Mouse (Mus musculus) neural tube, embryonic 14.5 days (tissue): Measurements from ENCODE around the gene Ap1s3. TPM values are rescaled to one million over a fixed set of nuclear protein-coding genes. Genes with fewer than 3 reads are reported as not detected.
"Not testable (repeated sequence)": the region's sequence is repeated elsewhere in the genome, so short reads cannot be mapped to it uniquely, and the experiment has no call there.

Experiments
- ATAC-seq: fragments of 200-750 bp; cut with Nextera tagmentation; 2 replicates; pipeline ENCODE4 v1.8.0; 2017; ENCODE audit warnings: low read depth, mild to moderate bottlenecking, moderate TSS enrichment, moderate library complexity
- H3K27ac ChIP-seq: fragments of 300-500 bp; sonication (generic); 2 replicates; pipeline ENCODE4 v1.5.1; 2014; ENCODE audit warnings: low read depth, mild to moderate bottlenecking, control low read depth, low read length, moderate library complexity, mixed read lengths
- H3K27me3 ChIP-seq: fragments of 300-500 bp; sonication (generic); 2 replicates; pipeline ENCODE4 v1.6.1; 2014; ENCODE audit warnings: low read length; ENCODE audit not compliant: control insufficient read depth, insufficient read depth
- H3K36me3 ChIP-seq: fragments of 300-500 bp; sonication (generic); 2 replicates; pipeline ENCODE4 v1.6.1; 2014; ENCODE audit warnings: low read length, mixed read lengths; ENCODE audit not compliant: control insufficient read depth, insufficient read depth
- H3K4me1 ChIP-seq: fragments of 300-500 bp; sonication (generic); 2 replicates; pipeline ENCODE4 v1.6.1; 2014; ENCODE audit warnings: low read length; ENCODE audit not compliant: control insufficient read depth, insufficient read depth
- H3K4me2 ChIP-seq: fragments of 300-500 bp; sonication (generic); 2 replicates; pipeline ENCODE4 v1.6.1; 2014; ENCODE audit warnings: mild to moderate bottlenecking, low read depth, low read length, control low read depth
- H3K4me3 ChIP-seq: fragments of 300-500 bp; sonication (generic); 2 replicates; pipeline ENCODE4 v1.5.1; 2014; ENCODE audit warnings: low read depth, low read length, control low read depth, mixed read lengths
- H3K9ac ChIP-seq: fragments of 300-500 bp; sonication (generic); replicated peaks from 2 replicates; pipeline ENCODE4 v1.6.1; 2014; ENCODE audit warnings: low read depth, mild to moderate bottlenecking, control low read depth, low read length, mixed read lengths
- H3K9me3 ChIP-seq: fragments of 300-500 bp; sonication (generic); 2 replicates; pipeline ENCODE4 v1.6.1; 2016; ENCODE audit warnings: low read length; ENCODE audit not compliant: control insufficient read depth
- WGBS: fragments of 180-500 bp; shearing (Covaris S2); extraction: QIAGEN DNeasy Blood & Tissue Kit; methylation state at CpG from one replicate; pipeline ENCODE4 v1.1.7; 2014; 5-methylcytosine and 5-hydroxymethylcytosine counted together
- polyA plus RNA-seq: library from polyadenylated mRNA; unstranded; fragments of >200 nt; fragmentation: Nextera tagmentation; extraction: Ambion mirVana; gene quantifications from 2 replicates; pipeline ENCODE4 v1.2.1, GENCODE M21; 2014

The Ap1s3 gene
- polyA plus RNA-seq, 1 experiment from 2014 or later, result 0.29 TPM

GRCm38 (mm10) chr1:79626140-79626539 is 45.6 kb downstream of the Ap1s3 start:
- H3K4me1 ChIP-seq, result no peaks in the 10 kb centered on the region
- no peak overlapping the region for H3K9ac ChIP-seq
- no peak for ATAC-seq
- no peak overlapping the region for H3K27ac ChIP-seq
- H3K27me3 ChIP-seq, result no peaks in the 10 kb centered on the region
- H3K4me3 ChIP-seq, result no peak overlapping the region
- WGBS, result 61% methylated on average over 4 of the region's 4 CpGs
- no peaks in the 10 kb centered on the region for H3K36me3 ChIP-seq
- no peak overlapping the region for H3K4me2 ChIP-seq
- H3K9me3 ChIP-seq, result no peaks in the 10 kb centered on the region

- ATAC-seq, result no peak
- H3K36me3 ChIP-seq, result no peaks in the 10 kb centered on the region
- H3K4me1 ChIP-seq, result no peaks in the 10 kb centered on the region; the same call in 1 of the 2 replicates
- no peaks in the 10 kb centered on the region for H3K27me3 ChIP-seq
- 91% methylated on average over 2 of the region's 2 CpGs for WGBS
- H3K4me3 ChIP-seq, result no peak overlapping the region
- no peak overlapping the region for H3K4me2 ChIP-seq
- H3K9me3 ChIP-seq, result no peaks in the 10 kb centered on the region
- no peak overlapping the region for H3K27ac ChIP-seq
- no peak overlapping the region for H3K9ac ChIP-seq
Observed at GRCm38 (mm10) chr1:79619434-79619833, 52.3 kb downstream of the Ap1s3 start.

- H3K4me2 ChIP-seq, result no peak overlapping the region
- H3K9me3 ChIP-seq, result no peaks in the 10 kb centered on the region
- no peak; the same call in 1 of the 2 replicates for ATAC-seq
- H3K9ac ChIP-seq, result no peak overlapping the region
- H3K36me3 ChIP-seq, result no peaks in the 10 kb centered on the region
- no peak overlapping the region for H3K4me3 ChIP-seq
- 61% methylated on average over 2 of the region's 2 CpGs for WGBS
- no peaks in the 10 kb centered on the region; the same call in 1 of the 2 replicates for H3K4me1 ChIP-seq
- H3K27ac ChIP-seq, result no peak overlapping the region
- no peaks in the 10 kb centered on the region for H3K27me3 ChIP-seq
Observed at GRCm38 (mm10) chr1:79616492-79616891, 55.3 kb downstream of the Ap1s3 start.

- no peaks in the 10 kb centered on the region for H3K27me3 ChIP-seq
- H3K36me3 ChIP-seq, result no peaks in the 10 kb centered on the region
- no peaks in the 10 kb centered on the region; the same call in 1 of the 2 replicates for H3K4me1 ChIP-seq
- H3K9ac ChIP-seq, result no peak overlapping the region
- 97% methylated on average over 6 of the region's 6 CpGs for WGBS
- no peak overlapping the region for H3K4me3 ChIP-seq
- H3K9me3 ChIP-seq, result no peaks in the 10 kb centered on the region
- H3K27ac ChIP-seq, result no peak overlapping the region
- ATAC-seq, result no peak
- H3K4me2 ChIP-seq, result no peak overlapping the region
Observed at GRCm38 (mm10) chr1:79614456-79614855, 57.3 kb downstream of the Ap1s3 start.

- not testable (repeated sequence) for H3K27me3 ChIP-seq, H3K36me3 ChIP-seq, H3K4me2 ChIP-seq, H3K4me3 ChIP-seq, ATAC-seq, H3K27ac ChIP-seq, H3K9ac ChIP-seq, H3K4me1 ChIP-seq, H3K9me3 ChIP-seq
- 95% methylated on average over 5 of the region's 5 CpGs for WGBS
Observed at GRCm38 (mm10) chr1:79611271-79611670, 60.5 kb downstream of the Ap1s3 start.

GRCm38 (mm10) chr1:79608856-79609255 is 62.9 kb downstream of the Ap1s3 start:
- WGBS, result 48% methylated on average over 5 of the region's 5 CpGs
- H3K4me1 ChIP-seq, H3K36me3 ChIP-seq, H3K9me3 ChIP-seq, H3K4me2 ChIP-seq, H3K9ac ChIP-seq, ATAC-seq, H3K4me3 ChIP-seq, H3K27me3 ChIP-seq, H3K27ac ChIP-seq: not testable (repeated sequence)

- Histone ChIP-seq H3K36me3 (no peaks in the 10 kb centered on the region), H3K9me3 (no peaks in the 10 kb centered on the region), H3K4me2 (no peak overlapping the region), H3K27me3 (no peaks in the 10 kb centered on the region), H3K9ac (no peak overlapping the region), H3K4me1 (no peaks in the 10 kb centered on the region; the same call in 1 of the 2 replicates), H3K27ac (no peak overlapping the region), H3K4me3 (no peak overlapping the region)
- 58% methylated on average over 2 of the region's 2 CpGs for WGBS
- ATAC-seq, result no peak
Observed at GRCm38 (mm10) chr1:79602500-79602899, 69.3 kb downstream of the Ap1s3 start.

- Histone ChIP-seq H3K27me3 (no peaks in the 10 kb centered on the region), H3K9me3 (no peaks in the 10 kb centered on the region), H3K4me2 (no peak overlapping the region), H3K36me3 (no peaks in the 10 kb centered on the region), H3K4me3 (no peak overlapping the region), H3K4me1 (no peaks in the 10 kb centered on the region; the same call in 1 of the 2 replicates), H3K9ac (no peak overlapping the region), H3K27ac (peak overlapping the region; percentile 72)
- 16% methylated on average over 5 of the region's 5 CpGs for WGBS
- peak; percentile 94 for ATAC-seq
Observed at GRCm38 (mm10) chr1:79598385-79599178, 73.2 kb downstream of the Ap1s3 start.

GRCm38 (mm10) chr1:79592721-79593277 is 79.0 kb downstream of the Ap1s3 start:
- H3K9me3 ChIP-seq, result no peaks in the 10 kb centered on the region
- 91% methylated on average over 4 of the region's 4 CpGs for whole genome bisulfite sequencing
- no peak overlapping the region for H3K27ac ChIP-seq
- no peak overlapping the region for H3K4me2 ChIP-seq
- no peak overlapping the region for H3K4me3 ChIP-seq
- no peak overlapping the region for H3K9ac ChIP-seq
- H3K4me1 ChIP-seq, result no peaks in the 10 kb centered on the region
- no peak for ATAC-seq
- no peaks in the 10 kb centered on the region for H3K36me3 ChIP-seq
- H3K27me3 ChIP-seq, result no peaks in the 10 kb centered on the region
